Mouse (Mus musculus) bone marrow, adult 2 months (tissue): ENCODE data around the gene Pde4d.

Experiments
- CTCF ChIP-seq: fragments of 200-500 bp; IDR thresholded peaks from 2 replicates; pipeline ENCODE4 v1.5.1; 2011; ENCODE audit warnings: low read length, control low read depth; ENCODE audit not compliant: control insufficient read depth, insufficient read depth
- POLR2A ChIP-seq: fragments of 200-500 bp; IDR thresholded peaks from 2 replicates; pipeline ENCODE4 v1.6.1; 2011; ENCODE audit warnings: low read depth, mild to moderate bottlenecking, control low read depth, low read length, borderline replicate concordance; ENCODE audit not compliant: control insufficient read depth

DNA sequence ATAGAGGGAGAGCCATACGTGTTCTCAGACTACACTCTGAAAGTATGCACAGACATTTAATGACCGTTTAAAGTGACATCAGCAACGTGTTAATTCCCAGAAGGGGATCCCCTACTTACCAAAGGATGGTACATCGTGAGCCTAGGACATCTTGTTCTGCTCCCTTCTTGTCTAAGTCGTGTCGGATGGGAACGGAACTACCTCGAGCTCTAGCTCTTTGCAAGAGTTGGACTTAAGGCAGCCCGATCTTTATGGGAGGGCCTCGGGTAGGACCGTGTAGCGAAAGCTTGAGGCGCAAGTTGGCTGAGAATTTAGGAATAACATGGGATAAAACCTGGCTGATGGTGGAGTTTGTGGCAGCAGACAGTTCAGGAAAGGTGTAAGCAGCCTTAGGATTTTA lies 1464.5 kb downstream of the Pde4d start:
- TF ChIP-seq CTCF (no peak), POLR2A (no peak)
